In the genomic region with DNA sequence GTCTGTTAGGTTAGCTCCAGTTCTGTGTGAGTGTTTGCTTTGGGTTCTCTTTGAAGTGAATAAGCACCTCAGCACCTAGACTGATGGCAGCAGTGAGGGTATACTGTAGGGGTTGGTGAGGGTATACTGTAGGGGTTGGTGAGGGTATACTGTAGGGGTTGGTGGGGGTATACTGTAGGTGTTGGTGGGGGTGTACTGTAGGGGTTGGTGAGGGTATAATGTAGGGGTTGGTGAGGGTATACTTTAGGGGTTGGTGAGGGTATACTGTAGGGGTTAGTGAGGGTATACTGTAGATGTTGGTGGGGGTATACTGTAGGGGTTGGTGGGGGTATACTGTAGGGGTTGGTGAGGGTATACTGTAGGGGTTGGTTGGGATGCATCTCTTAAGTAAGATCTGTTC, we compare ENCODE assay signal across 14 mouse cellular contexts.
"Had no signal": no experiment of that assay in that cellular context is flagged by ENCODE, and none has a peak within 500 bp of the region (broad histone marks: within the 10 kb centered on the region; RNA-seq: fewer than 3 reads in every experiment).

No protein-coding gene starts in this region.

- H3K9me3 ChIP-seq: limb, embryonic 15.5 days; liver, embryonic 12.5 days; midbrain, embryonic 10.5 days; stomach, embryonic 15.5 days had no signal

- H3K4me2 ChIP-seq: limb, embryonic 15.5 days; liver, embryonic 12.5 days; lung, embryonic 14.5 days; stomach, embryonic 15.5 days had no signal

- H3K27me3 ChIP-seq: limb, embryonic 15.5 days; liver, embryonic 12.5 days; stomach, embryonic 15.5 days had no signal

- H3K36me3 ChIP-seq: limb, embryonic 15.5 days; liver, embryonic 12.5 days; midbrain, embryonic 10.5 days; stomach, embryonic 15.5 days had no signal

- ATAC-seq: liver, embryonic 12.5 days had no signal

- H3K27ac ChIP-seq: left cerebral cortex, adult 2 months; limb, embryonic 15.5 days; liver, embryonic 12.5 days; midbrain, embryonic 10.5 days; stomach, embryonic 15.5 days had no signal

- DNase-seq: kidney, adult 18-20 months; kidney, postnatal 10 days; kidney, postnatal 4 days; lung, embryonic 14.5 days; lung, postnatal 10 days; lung, postnatal 4 days; right cerebral cortex, postnatal 14 days; thymus, adult 2 months; thymus, postnatal 25 days had no signal

- H3K9ac ChIP-seq: limb, embryonic 15.5 days; liver, embryonic 12.5 days; lung, embryonic 14.5 days; stomach, embryonic 15.5 days had no signal

- H3K4me1 ChIP-seq: limb, embryonic 15.5 days; liver, embryonic 12.5 days; midbrain, embryonic 10.5 days; stomach, embryonic 15.5 days had no signal

- H3K4me3 ChIP-seq: left cerebral cortex, adult 2 months; limb, embryonic 15.5 days; liver, embryonic 12.5 days; midbrain, embryonic 10.5 days; stomach, embryonic 15.5 days had no signal
